Mouse (Mus musculus) thymus, adult 2 months (tissue): ENCODE data around the gene Slco4a1. TPM values are rescaled to one million over a fixed set of nuclear protein-coding genes. Genes with fewer than 3 reads are reported as not detected.
A peak's percentile ranks its signal among the peaks of the same experiment; 100 is the strongest.

Experiments used
- DNase-seq: peaks from one replicate; pipeline ENCODE4 v3.0.0; 2021
- H3K27ac ChIP-seq: fragments of 200-500 bp; 2 replicates; pipeline ENCODE4 v1.5.1; 2012; ENCODE audit warnings: low read length, control low read depth; ENCODE audit not compliant: control insufficient read depth, insufficient read depth
- H3K27me3 ChIP-seq: fragments of 200-500 bp; 2 replicates; pipeline ENCODE4 v1.6.1; 2012; ENCODE audit warnings: mild to moderate bottlenecking, low read length, moderate library complexity, mixed read lengths; ENCODE audit not compliant: control insufficient read depth, insufficient read depth
- H3K36me3 ChIP-seq: fragments of 200-500 bp; 2 replicates; pipeline ENCODE4 v1.6.1; 2012; ENCODE audit warnings: mild to moderate bottlenecking, low read length, moderate library complexity; ENCODE audit not compliant: control insufficient read depth, insufficient read depth
- H3K4me1 ChIP-seq: fragments of 200-500 bp; replicated peaks from 2 replicates; pipeline ENCODE4 v1.6.1; 2012; ENCODE audit warnings: low read length; ENCODE audit not compliant: control insufficient read depth, insufficient read depth
- H3K4me3 ChIP-seq: fragments of 200-500 bp; 2 replicates; pipeline ENCODE4 v1.5.1; 2012; ENCODE audit warnings: mild to moderate bottlenecking, low read length, control low read depth, moderate library complexity; ENCODE audit not compliant: control insufficient read depth, insufficient read depth
- CTCF ChIP-seq: fragments of 200-500 bp; IDR thresholded peaks from 2 replicates; pipeline ENCODE4 v1.5.1; 2012; ENCODE audit warnings: mild to moderate bottlenecking, control low read depth, low read length, moderate library complexity, borderline replicate concordance; ENCODE audit not compliant: control insufficient read depth, poor library complexity, insufficient read depth; ENCODE audit errors: extremely low read depth
- POLR2A ChIP-seq: fragments of 200-500 bp; IDR thresholded peaks from 2 replicates; pipeline ENCODE4 v1.6.1; 2012; ENCODE audit warnings: mild to moderate bottlenecking, low read length, control low read depth, moderate library complexity; ENCODE audit not compliant: control insufficient read depth, poor library complexity, insufficient read depth; ENCODE audit errors: extremely low read depth
- WGBS: fragments of 180-500 bp; shearing (Covaris S2); methylation state at CpG from one replicate; pipeline ENCODE4 v1.1.7; 2018; 5-methylcytosine and 5-hydroxymethylcytosine counted together
- polyA plus RNA-seq: library from polyadenylated mRNA; depleted of rRNA; stranded (reverse); fragments of >200 nt; gene quantifications from 2 replicates; pipeline ENCODE4 v1.2.3, GENCODE M21; 2012

Gene Slco4a1
- polyA plus RNA-seq, 1 experiment, result 21.2 TPM

DNA sequence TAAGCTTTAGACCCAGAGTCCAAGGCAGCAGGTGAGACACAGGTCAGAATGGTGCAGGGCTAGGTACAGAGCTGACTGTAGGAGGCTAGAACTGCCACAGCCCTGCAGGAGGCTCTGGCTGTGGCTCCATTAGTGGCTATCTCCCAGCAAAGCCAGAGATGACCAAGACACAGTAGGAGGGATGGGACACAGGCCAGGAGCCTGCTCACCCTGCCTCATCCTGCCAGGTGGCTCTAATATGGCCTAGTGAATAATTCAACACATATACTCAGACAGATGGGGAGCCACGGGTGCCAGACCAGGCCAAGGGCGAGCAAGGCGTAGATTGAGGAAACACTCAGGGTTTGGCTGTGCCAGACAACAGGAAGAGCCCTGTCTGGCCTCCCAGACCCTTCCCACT is 35.4 kb upstream of the Slco4a1 start:
- TF ChIP-seq POLR2A, result no peak
- no peak for TF ChIP-seq CTCF
- DNase-seq, result no peak
- Histone ChIP-seq H3K27me3 (no peaks in the 10 kb centered on the region), H3K4me1 (no peaks in the 10 kb centered on the region), H3K27ac (no peak overlapping the region), H3K4me3 (no peak overlapping the region), H3K36me3 (no peaks in the 10 kb centered on the region)
- 78% methylated on average over 3 of the region's 3 CpGs for WGBS

DNA sequence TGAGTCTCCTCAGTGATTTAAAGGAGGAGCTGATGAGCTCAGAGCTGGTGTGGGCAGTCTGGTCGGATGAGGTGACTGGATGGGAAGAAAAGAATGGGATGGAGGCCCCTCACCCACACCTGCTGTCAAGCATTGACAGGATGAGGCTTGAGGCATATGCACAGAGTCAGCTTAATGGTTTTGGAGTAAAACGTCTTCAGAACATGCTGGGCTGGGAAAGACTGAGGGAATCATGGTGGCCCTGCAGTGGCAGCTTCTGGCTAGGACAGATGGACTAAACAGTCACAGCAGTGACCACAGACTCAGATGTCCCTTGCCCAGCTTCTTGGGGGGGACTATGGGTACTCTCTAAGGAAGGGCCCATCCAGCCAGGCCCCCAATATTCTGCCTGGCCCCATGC is 30.9 kb upstream of the Slco4a1 start:
- no peak overlapping the region for H3K27ac ChIP-seq
- WGBS, result 82% methylated on average over 2 of the region's 2 CpGs
- no peak overlapping the region for H3K4me3 ChIP-seq
- H3K36me3 ChIP-seq, result no peaks in the 10 kb centered on the region
- no peak for TF ChIP-seq CTCF
- TF ChIP-seq POLR2A, result no peak
- H3K4me1 ChIP-seq, result no peaks in the 10 kb centered on the region
- no peaks in the 10 kb centered on the region for H3K27me3 ChIP-seq
- no peak for DNase-seq

DNA sequence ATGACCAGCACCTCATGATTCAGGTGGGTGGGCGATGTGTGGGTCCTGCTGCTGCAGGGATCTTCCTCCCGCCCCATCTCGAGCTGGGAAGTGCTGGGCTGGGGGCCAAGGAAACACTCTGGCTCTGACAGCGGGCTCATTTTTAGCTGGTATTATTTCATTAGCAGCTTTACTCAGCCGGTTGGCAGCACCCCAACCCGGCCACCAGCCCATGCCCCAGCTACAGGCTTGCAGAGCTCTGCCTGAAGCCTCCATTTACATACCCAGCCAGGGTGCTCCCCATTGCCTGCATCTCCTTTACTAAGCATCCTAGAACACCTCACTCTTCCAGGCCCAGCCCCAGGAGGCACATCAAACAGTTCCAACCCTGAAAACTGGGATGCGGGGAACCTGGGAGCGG is 29.0 kb upstream of the Slco4a1 start:
- Histone ChIP-seq H3K36me3 (no peaks in the 10 kb centered on the region), H3K27me3 (no peaks in the 10 kb centered on the region), H3K27ac (no peak overlapping the region), H3K4me1 (no peaks in the 10 kb centered on the region), H3K4me3 (no peak overlapping the region)
- TF ChIP-seq CTCF (no peak), POLR2A (no peak)
- no peak for DNase-seq
- WGBS, result 97% methylated on average over 8 of the region's 8 CpGs

DNA sequence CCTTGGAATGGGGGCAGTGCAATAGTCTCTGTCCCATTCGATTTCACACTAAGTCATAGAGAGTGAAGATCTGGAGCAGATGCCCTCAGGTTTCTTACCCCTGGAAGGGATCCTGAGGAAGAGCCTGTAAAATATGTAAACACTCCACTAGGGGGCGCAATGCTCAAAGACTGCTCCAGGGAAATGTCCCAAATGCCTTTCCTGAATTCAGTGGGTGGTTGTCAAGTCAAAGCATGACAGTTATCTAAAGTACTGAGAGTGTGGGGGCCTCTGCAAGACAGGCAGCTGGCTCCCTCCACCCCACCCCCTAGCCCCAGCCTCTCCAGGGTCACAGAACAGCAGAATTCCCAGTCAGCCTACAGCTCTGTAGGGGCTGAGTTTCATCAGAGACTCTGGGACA is 27.7 kb upstream of the Slco4a1 start:
- Histone ChIP-seq H3K27ac (no peak overlapping the region), H3K4me3 (no peak overlapping the region), H3K27me3 (no peaks in the 10 kb centered on the region), H3K4me1 (peaks cover 10% of the 10 kb centered on the region), H3K36me3 (no peaks in the 10 kb centered on the region)
- WGBS, result 40% methylated on average over 2 of the region's 2 CpGs
- TF ChIP-seq CTCF (no peak), POLR2A (no peak)
- no peak for DNase-seq

DNA sequence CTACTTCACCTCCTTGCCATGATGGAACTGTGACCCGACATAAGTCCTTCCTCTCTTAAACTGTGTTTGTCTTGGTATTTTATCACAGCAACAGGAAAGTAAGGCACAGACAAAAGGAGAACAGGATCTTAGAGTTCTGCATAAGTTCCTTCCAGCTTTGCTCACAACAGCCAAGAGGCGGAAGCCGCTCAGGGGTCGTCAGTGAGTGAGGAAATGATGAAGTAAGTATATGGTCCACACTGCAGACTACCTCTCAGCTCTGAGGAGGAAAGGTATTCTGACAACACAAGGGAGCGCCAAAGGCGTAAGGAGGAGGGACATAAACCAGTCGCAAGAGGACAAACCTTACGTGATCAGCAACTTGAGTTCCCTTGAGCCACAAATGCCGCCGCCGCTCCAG is 25.4 kb upstream of the Slco4a1 start:
- Histone ChIP-seq H3K27me3 (no peaks in the 10 kb centered on the region), H3K4me1 (peaks cover 27% of the 10 kb centered on the region), H3K27ac (no peak overlapping the region), H3K36me3 (no peaks in the 10 kb centered on the region), H3K4me3 (no peak overlapping the region)
- WGBS, result 84% methylated on average over 11 of the region's 11 CpGs
- TF ChIP-seq CTCF, result no peak
- no peak for TF ChIP-seq POLR2A
- no peak for DNase-seq

DNA sequence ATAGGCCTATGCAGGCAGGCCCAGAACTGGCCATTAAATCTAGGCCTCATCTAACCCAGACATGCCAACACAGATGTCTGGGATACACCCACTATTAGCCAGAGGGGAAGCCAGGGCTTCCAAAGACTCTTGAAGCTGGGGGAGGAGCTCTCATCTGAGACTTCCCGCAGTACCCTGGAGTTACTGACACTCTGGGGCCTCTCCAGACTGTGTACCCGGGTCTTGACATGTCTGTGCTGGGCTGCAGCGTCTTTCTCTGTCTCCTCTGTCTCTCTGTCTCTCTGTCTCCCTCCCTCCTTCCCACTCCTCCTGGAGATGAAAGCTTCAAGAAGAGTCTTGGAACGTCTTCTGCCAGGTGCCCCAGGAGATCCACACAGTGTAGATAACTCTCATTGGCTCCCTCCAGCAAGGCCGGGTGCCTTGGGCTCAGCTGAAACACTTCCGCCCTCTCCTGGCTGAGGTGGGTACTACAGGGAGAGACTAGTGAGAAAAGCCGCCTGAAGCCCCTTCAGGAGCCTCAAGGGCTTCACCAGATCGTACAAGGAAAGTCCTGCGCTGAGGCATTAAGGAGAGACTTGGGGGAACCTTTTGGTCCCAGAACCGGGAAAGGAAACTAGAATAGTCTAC is 23.9 kb upstream of the Slco4a1 start:
- WGBS, result 35% methylated on average over 10 of the region's 10 CpGs
- no peaks in the 10 kb centered on the region for H3K36me3 ChIP-seq
- no peaks in the 10 kb centered on the region for H3K27me3 ChIP-seq
- no peak for TF ChIP-seq POLR2A
- peak; percentile 85; the same call in 1 of the 2 replicates for TF ChIP-seq CTCF
- H3K4me3 ChIP-seq, result no peak overlapping the region
- H3K27ac ChIP-seq, result no peak overlapping the region
- peaks cover 42% of the 10 kb centered on the region for H3K4me1 ChIP-seq
- DNase-seq, result peak; percentile 88

DNA sequence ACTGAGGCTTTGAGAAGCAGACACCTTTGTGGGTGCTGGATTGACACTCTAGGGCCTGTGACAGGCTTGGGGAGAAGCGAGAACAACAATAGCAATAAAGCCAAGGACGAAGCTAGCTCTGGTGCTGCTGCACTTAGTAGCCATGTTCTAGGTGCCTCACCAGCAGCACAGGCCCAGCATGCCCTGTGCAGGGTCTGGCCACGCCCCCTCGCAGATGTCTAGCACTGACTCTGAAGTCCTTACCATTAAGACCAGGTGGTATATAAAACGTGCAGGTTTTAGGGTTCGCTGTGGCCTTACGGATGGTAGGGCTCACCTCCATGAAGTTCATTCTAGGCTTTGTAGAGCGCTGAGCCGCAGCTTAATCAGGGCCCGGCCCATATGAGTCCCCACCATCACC is 23.3 kb upstream of the Slco4a1 start:
- H3K36me3 ChIP-seq, result no peaks in the 10 kb centered on the region
- WGBS, result 72% methylated on average over 10 of the region's 10 CpGs
- no peak for TF ChIP-seq POLR2A
- TF ChIP-seq CTCF, result no peak
- H3K27me3 ChIP-seq, result no peaks in the 10 kb centered on the region
- DNase-seq, result no peak
- no peak overlapping the region for H3K4me3 ChIP-seq
- H3K4me1 ChIP-seq, result peaks cover 48% of the 10 kb centered on the region
- no peak overlapping the region for H3K27ac ChIP-seq
